Mouse (Mus musculus): ENCODE results near the gene Pip4k2a. TPM values are rescaled to one million over a fixed set of nuclear protein-coding genes. Genes with fewer than 3 reads are reported as not detected.

Pip4k2a gene
- 22.9 TPM for polyA plus RNA-seq (2017; shearing (Covaris generic))

DNA sequence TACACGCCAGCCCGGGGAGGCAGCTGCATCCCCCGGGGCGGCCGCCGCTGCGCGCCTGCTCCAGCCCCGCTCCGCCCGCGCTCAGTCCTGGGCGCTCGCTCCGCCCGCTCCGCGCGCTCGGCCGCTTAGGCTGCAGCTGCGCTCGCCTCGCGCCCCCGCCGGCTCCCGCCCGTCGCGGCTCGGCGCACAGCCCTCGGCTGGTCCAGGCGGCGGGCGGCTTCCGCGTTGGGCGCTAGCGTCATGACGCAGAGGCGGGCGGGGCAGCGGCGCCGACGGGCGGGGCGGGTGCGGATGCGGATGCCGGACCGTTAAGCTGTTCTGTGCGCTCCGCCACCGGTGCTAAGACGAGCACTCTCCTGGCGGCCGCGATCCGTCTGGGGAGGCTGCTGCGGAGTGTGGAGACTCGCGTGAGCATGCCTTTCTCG lies at the start of gene Pip4k2a, which contains the start of gene 4930426L09Rik:
Pip4k2a (minus strand) TSS at position 73 of the 425 bp plus-strand sequence.
4930426L09Rik (plus strand) TSS at position 290 of the 425 bp plus-strand sequence.

Other genes starting within 250 kb of the Pip4k2a start
- gene 4930426L09Rik, start 217 bp upstream of the Pip4k2a start, polyA plus RNA-seq (2017; shearing (Covaris generic)), result 0.25 TPM
- gene Armc3, start 201.2 kb upstream of the Pip4k2a start, polyA plus RNA-seq (2017; shearing (Covaris generic)), result 3.5 TPM

Measured in CD4-positive, CD25-positive, alpha-beta regulatory T cell, adult 9 weeks (primary cell).